Mouse (Mus musculus) lung, postnatal 36 days (tissue): ENCODE data around the gene Jhy.

Experiments
- DNase-seq: peaks from one replicate; pipeline ENCODE4 v3.0.0; 2022; ENCODE audit warnings: mixed read lengths

The Jhy gene

GRCm38 (mm10) chr9:40963586-40964417 is at the start of gene Jhy:
TSS of gene Jhy (minus strand) at chr9:40964118.
- DNase-seq = no peak

GRCm38 (mm10) chr9:41012456-41012855 is 48.5 kb upstream of the Jhy start:
- DNase-seq = no peak

DNA sequence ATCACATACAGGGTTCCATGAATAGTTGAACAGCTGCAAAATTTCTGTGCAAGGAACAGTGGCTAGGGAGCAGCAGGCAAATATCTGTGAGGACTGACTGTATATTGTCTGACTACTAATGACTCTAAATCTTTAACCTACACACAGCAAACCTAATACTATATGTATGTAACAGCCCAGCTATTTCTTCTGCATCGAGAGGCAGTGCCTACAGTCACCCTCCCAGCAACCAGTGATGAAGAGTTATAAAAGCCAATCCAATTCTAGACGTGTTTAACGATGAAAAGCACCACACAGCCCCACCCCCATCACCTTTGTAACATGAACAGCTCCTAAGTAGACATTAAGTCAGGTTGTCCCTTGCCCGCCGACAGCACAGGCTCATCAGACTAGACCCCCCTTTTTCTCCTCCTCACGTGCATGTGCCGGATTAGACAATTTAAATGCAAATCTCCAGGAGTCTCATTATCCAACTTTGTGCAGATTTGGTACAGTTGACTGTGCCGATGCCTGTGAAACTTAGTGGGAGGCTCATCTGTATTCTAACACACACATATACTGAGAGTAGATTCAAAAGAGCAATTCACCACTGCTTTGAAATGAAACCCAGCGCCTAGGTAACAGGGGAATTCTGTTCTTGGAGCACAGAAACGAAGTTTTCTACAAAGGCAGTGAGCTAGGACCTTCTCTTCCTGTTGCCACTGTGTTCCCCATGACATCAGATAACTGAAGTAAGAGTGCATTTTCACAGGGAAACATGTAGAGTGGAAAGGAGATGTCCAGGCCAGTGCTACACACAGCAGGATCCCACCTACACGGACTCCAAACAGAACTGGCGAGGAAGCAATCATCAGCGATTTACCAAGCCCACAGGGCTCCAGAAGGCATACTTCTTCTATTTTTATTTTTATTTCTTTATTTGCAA is 47.9 kb upstream of the Jhy start:
- DNase-seq = no peak

- no peak for DNase-seq
Observed at GRCm38 (mm10) chr9:41007785-41008184, 43.9 kb upstream of the Jhy start.

DNA sequence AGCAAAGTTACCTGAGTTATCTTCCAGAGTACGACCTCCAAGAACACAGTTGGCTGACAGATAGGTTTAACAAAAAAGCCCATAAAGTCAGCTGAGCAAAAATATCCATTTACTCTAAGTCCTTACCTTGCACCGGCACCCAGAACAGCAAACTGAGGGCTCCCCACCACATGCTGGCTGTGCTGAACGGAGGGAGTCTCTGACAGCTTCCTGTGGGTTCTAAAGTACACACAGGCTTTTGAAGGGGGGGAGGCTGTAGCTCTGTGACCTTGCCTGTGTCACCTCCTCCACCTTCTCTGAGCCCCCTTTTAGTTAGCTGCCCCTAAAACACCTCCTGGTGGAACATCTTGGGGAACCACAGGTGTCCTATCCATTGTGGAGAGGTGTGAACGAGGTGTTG is 40.5 kb upstream of the Jhy start, which contains the start of gene Crtam:
Gene Crtam (minus strand): TSS at position 214 of the 400 bp plus-strand sequence.
- no peak for DNase-seq

GRCm38 (mm10) chr9:40997116-40997779 is 33.3 kb upstream of the Jhy start:
- no peak for DNase-seq

- DNase-seq = no peak
Observed at GRCm38 (mm10) chr9:40994075-40994474, 30.2 kb upstream of the Jhy start.

DNA sequence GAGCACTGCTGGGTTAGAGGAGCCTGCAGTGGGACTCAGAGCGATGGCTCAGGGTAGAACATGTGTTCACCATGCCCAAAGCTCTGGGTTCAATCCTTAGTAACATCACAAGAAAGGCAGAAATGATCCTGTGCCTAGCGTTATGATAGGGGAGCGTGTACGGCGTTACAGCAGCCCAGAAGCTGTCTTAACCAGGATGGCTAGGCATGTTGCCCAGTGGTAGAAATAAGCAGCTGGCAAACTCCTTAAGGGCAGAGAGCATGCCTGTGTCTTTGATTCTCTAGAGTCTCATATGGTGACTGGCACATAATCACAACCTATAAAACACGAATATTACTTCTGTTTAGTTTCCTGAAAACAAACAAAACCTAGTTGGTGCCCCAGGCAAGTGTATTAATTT is 27.6 kb upstream of the Jhy start:
- DNase-seq = no peak

- DNase-seq = peak; percentile 75
Observed at GRCm38 (mm10) chr9:40989940-40990588, 26.1 kb upstream of the Jhy start.

DNA sequence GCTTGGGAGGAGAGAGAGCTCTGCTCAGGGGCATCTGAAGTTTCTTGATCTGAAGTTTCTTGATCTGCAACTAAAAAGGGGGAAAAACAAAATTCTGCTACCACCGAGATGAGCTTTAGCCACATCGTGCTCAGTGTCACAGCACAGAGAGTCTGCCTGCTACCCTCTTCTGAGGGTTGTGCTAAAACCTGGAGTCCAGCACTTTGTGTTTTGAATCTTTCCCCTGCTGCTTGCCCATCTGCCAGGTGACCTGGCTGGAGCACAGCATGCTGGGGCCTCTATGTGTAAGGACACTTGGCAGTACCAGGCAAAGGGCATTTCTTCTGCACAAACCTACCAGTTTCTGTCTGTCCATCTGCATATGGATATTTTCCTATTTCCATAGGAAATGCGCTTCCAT is 20.4 kb upstream of the Jhy start:
- DNase-seq = no peak

DNA sequence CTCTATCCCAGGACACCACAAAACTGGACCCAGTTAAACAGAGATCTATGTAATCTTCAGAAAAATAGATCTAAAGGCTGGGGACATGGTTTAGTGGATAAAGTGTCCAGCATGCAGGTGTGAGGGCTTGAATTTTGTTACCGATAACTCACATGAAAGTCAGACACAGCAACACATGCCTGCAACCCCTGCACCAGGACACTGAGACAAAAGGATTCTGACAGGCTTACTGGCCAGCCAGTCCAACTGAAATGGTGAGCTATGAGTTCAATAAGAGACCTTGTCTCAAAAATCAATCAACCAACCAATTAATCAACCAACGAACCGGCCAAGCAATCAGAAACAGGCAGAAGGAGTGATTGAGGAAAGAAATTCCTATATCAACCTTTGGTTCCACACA is 19.8 kb upstream of the Jhy start:
- no peak for DNase-seq

GRCm38 (mm10) chr9:40982480-40982879 is 18.6 kb upstream of the Jhy start:
- no peak for DNase-seq

GRCm38 (mm10) chr9:40974042-40974801 is 10.3 kb upstream of the Jhy start:
- no peak for DNase-seq

DNA sequence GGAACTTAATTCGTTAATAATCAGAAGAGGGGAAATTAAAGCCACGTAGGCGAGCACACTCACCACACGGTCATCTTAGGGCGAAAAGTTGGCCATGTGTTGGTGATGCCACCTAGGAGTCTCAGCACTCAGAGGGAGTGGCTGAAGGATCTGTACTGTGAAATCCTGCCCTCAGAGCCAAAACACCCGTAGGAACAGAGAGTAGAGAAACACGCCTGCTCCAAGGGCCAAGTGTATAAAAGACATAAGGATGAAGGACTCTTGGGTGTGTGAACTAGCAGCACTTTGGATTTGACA is 448 bp upstream of the Jhy start:
- DNase-seq = no peak

DNA sequence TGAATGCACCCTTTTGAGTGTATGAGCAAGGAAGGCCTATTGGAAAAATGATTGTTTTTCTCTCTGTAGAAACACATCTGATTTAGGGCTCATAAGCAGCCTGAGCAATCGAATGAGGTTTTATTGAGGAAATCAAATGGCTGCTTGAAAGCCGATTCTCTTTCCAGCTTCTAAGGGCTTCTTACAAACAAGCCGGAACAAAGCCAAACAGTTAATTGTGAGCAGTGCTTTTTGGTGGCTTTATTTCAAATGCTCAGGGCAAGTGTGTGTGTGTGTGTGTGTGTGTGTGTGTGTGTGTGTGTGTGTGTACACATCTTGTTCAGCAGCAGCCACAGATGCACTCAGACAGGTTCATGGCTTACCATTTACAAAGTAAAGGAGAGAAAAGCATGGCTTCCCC is 2.5 kb downstream of the Jhy start:
- DNase-seq = no peak

DNA sequence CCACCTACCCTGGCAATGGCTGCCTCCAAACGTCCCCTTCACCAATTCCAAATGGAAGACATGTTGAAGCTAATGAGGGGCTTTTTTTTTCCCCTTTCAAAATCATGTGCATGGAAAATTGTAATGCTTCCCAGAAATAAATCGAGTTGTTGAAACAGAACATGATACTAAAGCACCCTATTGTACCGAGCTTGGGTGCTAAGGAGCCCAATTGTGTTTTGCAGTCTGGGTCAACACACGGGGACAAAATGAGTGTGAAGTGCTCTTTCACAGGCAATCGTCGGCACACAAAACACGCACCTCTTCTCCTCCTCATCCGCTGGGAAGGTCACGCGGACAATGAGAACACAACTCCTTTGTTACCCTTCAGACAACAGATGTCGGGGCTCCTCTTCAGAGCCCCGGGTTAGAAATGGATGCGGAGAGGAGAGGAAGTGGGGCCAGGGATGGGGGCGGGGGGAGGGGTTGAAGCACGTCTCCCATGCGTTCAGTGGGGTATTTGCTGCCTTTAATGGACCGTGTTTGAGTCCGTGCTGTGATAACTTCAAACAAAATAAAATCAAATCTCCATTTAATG is 14.8 kb downstream of the Jhy start:
- no peak for DNase-seq

- DNase-seq = no peak
Observed at GRCm38 (mm10) chr9:40948473-40948872, 15.4 kb downstream of the Jhy start.

- no peak for DNase-seq
Observed at GRCm38 (mm10) chr9:40947131-40947530, 16.8 kb downstream of the Jhy start.

- no peak for DNase-seq
Observed at GRCm38 (mm10) chr9:40937425-40937824, 26.5 kb downstream of the Jhy start.

DNA sequence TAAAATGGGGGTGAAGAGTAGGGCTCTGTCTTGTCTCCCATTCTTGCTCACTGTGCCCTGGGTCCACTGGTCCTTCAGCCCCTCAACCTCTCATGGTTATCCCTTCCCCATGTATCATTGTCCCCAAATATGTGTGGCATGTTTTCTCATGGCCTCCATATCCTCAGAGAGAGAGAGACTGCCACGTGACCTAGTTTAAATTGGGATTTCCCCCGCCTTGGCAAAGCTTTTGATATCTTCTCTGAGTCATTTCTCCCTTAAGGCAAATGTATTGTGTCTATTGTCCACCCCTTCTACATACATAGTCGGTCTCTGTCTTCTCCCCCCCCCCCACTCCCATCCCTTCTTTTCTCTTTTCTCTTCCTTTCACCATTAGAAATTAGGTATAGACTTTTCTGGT is 30.6 kb downstream of the Jhy start:
- DNase-seq = no peak

GRCm38 (mm10) chr9:40927351-40927980 is 36.5 kb downstream of the Jhy start:
- DNase-seq = no peak
